Mouse (Mus musculus) testis, postnatal 10 days (tissue): Measurements from ENCODE around the gene Ndufb7.
A peak's percentile ranks its signal among the peaks of the same experiment; 100 is the strongest.
"Not testable (repeated sequence)": the region's sequence is repeated elsewhere in the genome, so short reads cannot be mapped to it uniquely, and the experiment has no call there.

ENCODE experiments used
- DNase-seq: peaks from one replicate; pipeline ENCODE4 v3.0.0; 2021; ENCODE audit warnings: low spot score

Ndufb7 gene

DNA sequence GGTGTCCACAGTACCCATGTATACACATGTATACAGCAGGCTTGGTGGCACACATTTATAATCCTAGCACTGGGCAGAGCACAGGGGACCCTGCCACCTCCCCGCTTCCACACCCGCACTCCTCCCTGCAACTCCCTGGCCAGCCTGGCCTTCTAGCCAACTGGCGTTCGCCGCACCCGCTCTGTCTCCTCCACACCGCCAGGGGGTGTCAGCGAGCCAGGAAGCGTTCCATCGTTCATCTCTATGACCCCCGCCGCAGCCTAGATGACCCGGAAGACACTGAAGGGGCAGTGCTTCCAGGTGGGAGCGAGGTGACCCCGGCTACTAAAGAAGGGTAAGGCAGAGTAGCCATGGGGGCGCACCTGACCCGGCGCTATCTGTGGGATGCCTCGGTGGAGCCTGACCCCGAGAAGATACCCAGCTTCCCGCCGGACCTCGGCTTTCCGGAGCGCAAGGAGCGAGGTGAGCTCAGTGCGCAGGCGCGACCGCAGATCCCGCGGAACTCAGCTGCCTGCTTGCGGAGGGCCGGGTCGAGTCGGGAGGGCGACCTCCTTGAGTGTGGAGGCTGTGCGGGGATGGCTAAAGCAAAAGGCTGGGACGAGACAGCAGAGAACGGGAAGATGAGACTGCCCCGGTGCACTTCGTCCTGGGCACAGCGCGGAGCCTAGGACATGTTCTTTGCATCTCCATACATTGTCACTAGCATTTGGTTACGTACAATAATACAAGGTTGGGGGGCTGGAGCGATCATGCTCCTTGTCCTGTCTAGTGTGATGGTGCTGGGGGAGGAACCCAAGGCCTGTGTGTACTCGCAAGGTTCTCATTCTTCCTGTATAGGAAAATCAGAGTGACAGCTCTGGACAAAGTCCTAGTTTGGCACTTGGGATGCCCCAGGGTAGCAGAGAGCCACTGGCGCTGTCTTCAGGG, at the start of gene Ndufb7:
Gene Ndufb7 (plus strand): TSS at position 203 of the 927 bp plus-strand sequence.
- DNase-seq = peak; percentile 98

DNA sequence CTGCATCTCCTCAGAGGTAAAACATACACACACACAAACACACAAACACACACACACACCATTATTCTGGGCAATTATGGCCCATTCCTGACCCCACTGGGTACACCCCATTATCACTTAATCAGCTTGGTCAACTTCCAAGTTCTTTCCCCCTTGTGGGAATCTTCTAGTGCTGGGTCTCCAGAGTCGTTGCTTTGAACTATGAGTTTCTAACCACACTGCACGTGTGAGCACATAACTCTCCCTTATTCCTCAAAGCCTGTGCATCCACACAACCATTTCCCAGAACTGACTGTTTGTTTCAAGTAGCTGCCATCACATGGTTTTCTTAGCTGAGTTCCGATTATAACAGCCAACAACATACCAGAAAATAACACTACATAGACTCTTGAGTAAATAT, 46.0 kb upstream of the Ndufb7 start:
- no peak for DNase-seq

DNA sequence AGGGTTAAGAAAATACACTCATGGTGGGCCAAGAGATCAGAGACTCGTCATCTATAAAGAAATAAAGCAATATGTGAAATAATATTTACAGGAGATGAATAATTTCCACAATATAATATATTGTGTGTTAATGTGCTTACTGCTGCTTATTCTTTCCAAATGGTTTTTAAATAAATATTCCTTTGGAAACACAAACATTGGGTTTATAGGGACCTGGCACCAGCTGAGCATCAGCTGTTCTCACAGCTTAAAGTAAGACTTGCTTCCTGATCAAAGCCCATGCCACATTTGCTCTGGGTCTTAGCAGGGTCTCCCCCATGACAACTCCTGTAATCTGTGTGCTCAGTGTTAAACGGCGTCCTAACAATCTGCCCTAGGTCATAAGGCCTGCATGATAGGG, 45.6 kb upstream of the Ndufb7 start:
- DNase-seq = not testable (repeated sequence)

DNA sequence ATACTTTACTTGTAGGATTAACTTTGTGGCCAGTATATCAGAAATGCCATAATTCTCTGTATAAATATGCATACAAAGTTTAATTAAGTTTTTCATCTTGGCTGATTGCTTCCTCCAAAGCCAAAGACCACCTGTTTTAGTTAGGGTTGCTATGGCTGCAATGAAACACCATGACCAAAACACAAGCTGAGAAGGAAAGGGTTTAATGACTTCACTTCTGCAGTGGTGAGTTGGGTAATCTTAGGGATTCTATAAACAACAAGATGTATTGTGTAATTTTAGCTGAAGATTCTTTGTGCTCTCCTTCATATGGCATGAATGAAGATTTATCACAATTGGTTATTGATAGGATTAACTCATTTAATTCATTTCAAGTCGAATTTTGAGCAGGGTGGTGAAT, 45.2 kb upstream of the Ndufb7 start:
- no peak for DNase-seq

DNA sequence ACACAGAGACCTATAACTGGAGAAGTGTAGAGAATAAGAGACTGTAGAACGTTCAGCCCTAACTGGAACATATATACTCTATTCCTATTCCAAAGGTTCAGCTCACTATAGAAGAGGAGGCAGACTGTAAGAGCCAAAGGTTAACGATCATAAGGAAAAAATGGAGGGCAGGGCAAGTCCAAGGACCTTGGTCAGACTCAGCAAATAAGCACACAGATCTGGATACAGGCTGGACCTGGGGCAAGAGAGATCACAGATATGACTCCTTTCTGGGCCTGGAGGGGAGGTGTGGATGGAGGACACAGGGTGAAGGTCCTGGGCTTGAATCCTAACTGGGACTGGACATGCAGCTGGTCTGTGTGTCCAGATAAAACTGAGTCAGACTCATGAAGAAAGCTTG, 31.7 kb upstream of the Ndufb7 start:
- no peak for DNase-seq

DNA sequence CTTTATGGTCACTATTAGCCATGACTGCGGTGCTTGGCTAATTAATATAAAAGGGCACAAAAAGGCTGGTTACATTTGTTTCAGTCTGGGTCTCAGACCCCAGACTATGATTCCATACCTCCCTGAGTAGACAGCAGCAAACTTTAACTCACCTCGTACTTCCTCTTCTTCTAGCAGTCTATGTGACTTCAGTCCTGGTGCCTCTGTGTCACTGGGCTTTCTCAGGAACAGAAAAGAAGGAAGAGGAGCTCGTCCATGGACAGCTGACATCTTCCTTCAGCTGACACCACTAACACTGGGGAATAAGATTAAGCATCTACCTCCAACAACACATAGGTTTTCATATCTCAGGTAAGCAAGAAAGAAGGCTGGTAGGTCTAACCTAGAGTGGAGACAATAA, 30.7 kb upstream of the Ndufb7 start, which contains the start of gene Olfr370:
Gene Olfr370 (plus strand): TSS at position 45 of the 400 bp plus-strand sequence.
- no peak for DNase-seq

DNA sequence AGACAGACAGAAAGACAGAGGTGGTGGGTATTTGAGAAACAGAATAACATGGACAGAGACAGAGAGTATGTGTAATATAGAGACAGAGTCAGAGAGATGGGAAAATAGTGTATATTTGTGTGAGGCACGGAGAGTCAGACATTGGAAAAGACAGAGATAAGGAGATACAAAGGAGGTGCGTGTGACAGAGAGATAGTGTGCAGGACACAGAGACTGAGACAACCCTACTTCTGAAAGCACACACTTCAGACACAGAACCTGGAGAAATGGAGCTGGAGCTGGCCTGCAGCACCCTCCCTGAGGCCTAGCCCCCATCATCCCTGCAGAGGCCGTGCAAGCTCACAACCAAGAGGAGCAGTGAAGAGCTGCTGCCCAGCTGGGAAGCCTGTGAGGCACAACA, 3.8 kb upstream of the Ndufb7 start:
- DNase-seq = no peak

DNA sequence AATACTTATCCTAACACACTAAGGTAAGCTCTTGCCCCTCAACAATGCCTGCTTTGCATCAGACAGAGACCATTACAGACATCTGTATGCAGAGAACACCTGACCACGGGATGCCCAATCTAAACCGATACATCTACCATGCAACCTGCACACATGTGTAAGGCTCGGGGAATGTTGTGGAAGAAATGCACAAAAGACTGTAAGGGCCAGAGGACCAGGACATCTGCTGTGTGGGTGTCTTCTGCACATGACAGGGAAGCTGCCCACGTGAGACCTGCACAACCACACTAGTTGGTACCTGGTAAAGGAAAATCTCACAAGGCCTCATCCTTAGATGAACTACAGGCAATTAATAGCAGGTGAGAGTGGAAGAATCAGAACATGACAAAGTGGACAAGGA, 3.2 kb upstream of the Ndufb7 start:
- DNase-seq = no peak

DNA sequence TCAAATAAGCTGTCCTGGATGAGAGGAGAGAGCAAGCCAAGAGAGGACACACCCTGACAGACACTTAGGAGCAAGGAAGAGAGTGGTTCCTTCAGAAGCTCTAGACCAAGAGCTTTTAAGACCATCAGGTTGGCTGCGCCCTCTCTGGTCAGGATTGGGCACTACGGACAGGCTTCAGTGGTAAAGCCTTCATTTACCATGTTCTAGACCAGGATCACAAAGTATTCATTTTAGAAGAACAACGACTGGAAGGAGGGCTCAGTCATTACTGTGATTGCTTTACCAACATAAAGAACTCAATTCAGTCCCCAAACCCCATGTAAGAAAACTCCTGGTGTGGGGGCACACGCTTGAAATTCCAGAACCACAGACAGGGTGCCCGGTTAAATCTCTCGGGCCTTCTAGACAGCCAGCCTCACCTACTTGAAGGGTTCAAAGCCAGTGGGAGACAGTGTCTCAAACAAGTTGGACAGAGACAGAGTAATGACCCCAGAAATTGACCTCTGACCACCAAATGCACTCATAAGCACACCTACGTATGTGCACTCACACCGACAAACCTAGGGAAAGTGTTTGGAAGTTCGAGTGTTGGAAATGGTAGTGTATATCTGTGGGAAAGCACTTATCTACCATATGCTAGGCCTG, 618 bp upstream of the Ndufb7 start:
- peak; percentile 52 for DNase-seq

DNA sequence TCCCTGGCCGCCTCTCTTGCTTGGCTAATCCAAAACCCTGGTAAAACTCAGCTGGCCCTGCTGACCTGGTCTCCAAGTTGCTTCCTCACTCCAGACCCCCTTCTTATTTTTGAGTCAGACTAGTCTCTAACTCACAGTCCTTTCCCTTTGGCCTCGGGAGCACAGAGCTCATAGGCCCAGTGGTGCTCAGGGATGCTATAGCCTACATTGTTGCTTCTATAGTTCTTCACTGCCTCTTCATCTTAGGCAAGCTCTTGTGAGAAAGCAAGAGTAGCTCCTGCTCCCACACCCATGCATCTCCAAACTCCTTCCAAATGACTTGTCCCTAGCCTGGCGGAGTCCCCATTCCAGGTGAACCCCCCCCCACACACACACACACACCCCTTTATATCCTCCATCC, 1.2 kb downstream of the Ndufb7 start:
- peak; percentile 37 for DNase-seq

DNA sequence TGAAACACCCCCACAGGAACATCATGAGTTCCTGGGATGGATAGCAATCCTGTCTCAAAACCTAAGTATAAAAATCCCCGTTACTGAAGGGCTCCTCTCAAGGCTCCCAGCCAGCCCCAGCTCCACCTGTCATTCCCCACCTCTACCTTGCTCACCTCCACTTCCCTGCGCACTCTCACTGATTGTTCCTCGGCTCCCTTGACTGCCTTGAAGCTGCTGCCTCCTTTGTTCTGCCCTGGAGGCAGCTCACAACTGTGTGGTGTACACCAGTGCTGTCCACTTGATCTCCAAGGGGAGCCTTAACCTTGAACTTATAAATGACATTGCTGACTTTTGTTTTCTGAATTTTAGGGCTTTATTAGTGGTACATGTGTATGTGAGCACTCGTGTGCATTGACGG, 1.7 kb downstream of the Ndufb7 start:
- peak; percentile 38 for DNase-seq

DNA sequence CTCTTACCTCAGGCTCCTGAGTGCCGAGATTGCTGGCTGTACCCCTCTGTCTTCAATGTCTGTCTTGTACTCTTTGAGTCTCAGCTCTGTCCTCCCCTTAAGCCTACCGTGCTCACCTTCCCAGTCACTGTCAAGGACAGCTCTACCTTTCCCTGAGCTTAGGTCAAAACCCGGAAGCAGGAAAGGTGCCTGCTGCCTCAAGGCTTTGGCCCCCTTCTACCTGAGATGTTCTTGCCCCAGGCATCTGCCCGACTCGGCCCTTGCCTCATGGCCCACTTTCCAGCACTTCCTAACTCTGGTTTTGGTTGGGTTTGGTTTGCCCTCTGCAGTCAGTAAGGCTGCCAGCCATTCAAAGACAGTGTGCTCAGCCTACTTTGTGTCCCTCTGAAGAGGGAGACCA, 2.3 kb downstream of the Ndufb7 start:
- DNase-seq = no peak

DNA sequence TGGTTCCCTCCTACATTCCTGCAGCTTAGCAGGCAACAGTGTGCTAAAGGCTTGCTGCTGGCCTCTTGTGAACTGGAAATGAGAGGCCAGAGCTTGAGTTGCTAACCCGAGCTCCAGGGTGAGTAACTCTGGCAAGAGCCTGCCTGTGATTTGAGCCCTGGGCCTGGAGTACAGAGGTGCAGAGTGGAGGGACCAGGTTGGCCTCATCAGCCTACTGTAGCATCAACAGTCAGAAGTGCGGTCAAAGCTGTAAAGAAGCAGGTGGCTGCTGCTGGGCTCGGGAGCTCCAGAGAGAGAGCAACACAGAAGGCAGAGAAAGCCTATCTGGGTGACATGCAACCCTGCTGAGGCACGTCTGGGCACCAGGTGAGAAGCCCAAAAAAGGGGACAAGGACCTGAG, 2.7 kb downstream of the Ndufb7 start:
- DNase-seq = peak; percentile 39

DNA sequence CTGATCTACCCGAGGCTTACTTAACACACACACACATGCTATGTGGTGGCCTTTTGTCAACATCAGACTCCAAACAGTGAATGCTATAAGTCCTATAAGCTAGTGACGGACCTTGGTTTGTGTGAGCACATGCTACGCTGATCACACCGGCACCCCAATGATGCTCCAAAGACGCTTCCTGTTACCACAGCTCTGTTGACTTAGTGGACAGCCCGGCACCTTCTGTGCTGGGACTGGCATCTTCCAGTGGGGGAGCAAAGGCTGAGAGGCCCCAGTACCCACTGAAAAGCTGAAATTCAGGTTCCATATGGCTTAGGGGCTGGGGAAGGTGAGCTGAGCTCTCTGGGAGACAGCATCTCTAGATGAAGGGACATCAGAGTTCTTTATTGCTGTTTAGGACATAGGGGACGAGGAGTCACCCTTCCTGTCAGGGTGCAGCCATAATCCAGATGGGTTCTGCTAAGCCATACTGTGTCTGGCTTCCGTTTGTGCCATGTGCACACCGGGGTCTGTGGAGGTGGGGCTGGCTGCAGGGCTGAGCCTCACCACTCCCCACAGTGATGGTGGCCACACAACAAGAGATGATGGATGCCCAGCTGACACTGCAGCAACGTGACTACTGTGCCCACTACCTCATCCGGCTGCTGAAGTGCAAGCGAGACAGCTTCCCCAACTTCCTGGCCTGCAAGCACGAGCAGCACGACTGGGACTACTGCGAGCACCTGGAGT, 4.0 kb downstream of the Ndufb7 start:
- peak; percentile 38 for DNase-seq

DNA sequence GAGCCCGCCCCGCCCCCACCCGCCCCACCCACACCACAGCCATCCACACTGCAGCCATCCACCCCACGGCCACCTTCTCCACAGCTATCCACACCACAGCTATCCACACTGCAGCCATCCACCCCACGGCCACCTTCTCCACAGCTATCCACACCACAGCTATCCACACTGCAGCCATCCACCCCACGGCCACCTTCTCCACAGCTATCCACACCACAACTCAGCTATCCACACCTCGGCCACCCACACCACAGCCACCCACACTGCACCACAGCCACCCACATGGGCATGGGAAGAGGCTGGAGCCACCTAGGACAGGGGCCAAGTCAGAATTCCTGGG, 4.5 kb downstream of the Ndufb7 start:
- not testable (repeated sequence) for DNase-seq

DNA sequence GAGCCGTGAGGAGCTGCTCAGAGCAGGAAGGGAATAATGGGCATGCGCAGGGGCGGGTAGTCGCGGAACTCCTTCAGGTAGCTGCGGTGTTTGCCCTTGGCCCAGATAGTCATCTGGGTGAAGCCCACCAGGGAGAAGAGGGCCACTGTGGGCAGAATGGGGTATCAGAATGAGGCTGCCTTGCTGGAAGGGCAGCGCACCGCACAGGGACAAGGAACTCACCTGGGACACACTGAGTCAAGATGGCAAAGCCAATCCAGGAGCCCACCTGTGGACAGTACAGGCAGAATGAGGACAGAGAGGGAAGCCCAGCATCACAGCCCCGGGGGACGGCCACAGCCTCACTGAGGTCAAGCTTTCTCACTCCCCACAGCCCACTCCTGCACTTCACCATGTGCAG, 5.3 kb downstream of the Ndufb7 start:
- peak; percentile 38 for DNase-seq

DNA sequence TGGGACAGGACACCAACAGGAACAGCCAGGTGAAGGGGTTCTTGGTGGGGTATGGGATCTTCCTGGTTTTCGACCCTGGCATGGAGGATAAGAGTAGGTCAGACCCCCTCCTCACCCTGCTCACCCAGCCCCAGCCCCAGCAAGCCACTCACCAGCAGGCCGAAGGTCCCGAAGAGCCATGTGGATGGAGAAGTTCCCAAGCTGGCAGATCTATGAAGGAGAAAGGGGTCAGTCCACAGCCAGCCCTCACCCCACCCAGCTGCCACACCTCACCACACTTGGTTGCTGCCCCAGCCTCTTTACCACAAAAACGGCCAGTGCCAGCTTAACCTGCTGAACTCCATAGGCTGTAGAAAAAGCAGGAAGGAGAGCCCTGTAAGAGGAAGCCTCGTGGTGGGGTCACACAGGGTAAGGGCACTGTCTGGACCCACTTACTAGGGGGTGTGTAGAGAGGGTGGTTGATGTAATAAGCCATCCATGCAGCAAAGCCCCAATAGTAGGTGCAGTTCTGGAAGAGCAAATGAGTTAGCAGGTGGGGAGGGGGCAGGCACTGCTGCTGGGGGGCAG, 5.9 kb downstream of the Ndufb7 start:
- no peak for DNase-seq

DNA sequence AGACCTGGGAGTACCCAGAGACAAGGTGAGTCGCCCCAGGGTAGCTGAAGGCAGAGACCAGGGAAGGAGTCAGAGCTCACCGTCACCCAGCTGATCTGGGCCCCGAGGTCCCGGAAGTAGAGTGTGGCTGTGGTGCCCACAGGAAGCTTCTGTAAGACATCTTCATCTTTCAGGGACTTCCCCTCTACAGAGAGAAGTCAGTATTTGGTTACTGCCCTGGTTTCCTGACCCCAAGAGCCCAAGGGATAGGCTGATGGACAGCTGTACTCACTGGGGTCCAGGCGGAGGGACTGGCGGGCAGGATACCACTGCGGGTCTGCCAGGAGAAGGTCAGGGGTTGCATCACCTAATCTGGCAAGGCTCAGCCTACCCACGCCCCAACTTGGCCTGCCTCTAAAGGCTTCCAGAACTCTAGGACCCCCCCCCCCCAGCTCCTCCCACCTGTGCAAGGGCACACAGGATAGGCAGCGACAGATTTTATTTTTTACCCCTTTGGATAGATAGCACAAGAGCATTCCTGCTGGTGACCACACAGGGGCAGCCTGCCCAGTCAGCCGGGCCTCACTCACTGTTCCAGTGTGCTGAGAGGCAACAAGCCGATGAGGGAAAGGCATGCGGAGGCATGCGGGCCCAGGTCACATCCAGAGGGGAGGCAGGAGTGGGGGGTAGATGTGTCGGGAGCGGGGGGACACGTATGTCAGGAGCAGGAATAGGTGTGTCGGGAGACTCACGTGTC, 6.8 kb downstream of the Ndufb7 start:
- peak; percentile 55 for DNase-seq

DNA sequence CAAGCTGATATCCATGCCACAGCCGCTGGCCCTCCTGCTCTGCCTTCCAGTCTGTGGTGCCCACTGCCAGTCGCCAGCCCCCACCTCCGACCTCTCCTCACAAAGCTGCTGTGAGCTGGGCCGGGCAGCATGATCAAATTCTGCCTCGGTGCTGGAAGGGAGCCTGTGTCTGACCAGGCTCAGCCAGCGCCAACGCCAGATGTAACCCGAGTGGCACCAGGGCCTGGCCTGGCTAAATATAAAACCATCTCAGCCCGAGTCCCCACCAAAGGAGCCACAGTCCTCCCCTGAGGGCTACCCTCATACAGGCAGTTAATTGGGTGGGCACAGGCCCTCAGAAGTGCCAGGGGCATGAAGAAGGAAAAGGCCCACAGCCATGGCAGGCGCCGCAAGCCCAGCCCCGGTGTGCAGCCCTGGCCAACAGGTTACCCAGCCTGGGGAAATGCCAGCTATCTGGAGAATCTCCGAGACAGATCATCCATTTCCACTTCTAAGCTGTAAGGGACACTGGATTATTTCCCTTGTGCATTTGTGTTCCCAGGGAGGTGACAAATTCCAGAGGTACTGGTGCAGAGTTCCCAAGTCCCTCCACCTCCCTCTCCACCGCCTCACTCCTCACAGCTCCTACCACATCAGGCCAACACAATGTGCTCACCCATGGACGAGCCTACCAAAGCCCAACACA, 8.3 kb downstream of the Ndufb7 start:
- DNase-seq = peak; percentile 46

DNA sequence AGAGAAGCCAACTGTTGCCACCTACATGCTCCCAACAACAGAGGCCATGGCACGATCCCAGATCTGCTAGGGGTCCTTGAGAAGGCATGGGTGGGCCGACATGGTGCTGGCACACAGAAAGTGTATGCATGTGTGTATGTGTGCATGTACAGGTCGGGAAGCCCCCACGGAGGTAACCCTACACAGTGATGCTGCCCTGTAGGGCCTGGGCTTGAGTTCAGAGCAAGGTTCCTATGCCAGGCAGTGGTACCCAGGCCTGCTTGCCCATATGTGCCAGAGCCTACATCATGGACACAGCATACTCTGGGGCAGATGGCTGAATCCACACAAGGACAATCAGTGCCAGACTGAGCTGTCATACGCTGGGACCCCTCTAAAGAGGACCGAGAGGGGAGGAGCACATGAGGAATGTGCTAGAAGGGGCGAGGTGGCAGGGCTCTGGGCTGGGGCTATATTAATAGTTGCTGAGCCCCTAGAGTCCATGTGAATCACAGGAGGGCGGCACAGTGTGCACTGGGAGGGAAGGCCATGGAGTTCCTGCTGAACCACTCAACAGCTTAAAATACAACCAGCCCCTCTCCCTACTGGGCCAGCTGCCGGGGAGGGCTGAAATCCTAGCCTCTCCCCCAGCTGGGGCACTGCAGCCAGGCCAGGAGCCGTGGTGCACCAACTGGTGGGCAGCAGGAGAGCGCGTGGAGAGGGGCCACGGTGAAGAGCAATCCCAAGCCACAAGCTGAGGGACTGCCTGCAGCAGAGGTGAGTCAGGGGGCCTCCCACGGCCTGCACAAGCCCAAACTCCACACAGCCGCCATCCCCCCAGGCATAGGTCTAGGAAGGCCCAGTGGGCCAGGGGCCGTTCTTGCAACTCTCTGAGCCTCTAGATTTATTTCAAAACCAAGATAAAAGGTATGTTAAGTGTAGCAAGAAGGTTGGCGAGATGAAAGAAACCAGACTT, 9.4 kb downstream of the Ndufb7 start:
- peak; percentile 47 for DNase-seq
